Mouse (Mus musculus) CH12.LX (cell line): ENCODE measurements around the gene Gmcl1.

Source experiments
- CTCF ChIP-seq, 2 experiments: IDR thresholded peaks in 1 of 2; conservative IDR thresholded peaks in 1 of 2; 2 replicates each; pipeline ENCODE4 v1.5.1; 2011 to 2012; ENCODE audit warnings: low read depth in 2 of 2, low read length in 2 of 2, improper control_type of control experiment in 1 of 2, inconsistent platforms in 1 of 2, mild to moderate bottlenecking in 1 of 2, moderate library complexity in 1 of 2
- MAX ChIP-seq: IDR thresholded peaks from 2 replicates; pipeline ENCODE4 v1.6.1; 2011; ENCODE audit warnings: low read length, improper control_type of control experiment
- MAZ ChIP-seq: IDR thresholded peaks from 2 replicates; pipeline ENCODE4 v1.6.1; 2012; ENCODE audit warnings: low read depth, mild to moderate bottlenecking, inconsistent platforms, low read length, improper control_type of control experiment, moderate library complexity
- MXI1 ChIP-seq: IDR thresholded peaks from 2 replicates; pipeline ENCODE4 v1.6.1; 2011; ENCODE audit warnings: mild to moderate bottlenecking, low read depth, low read length, improper control_type of control experiment
- POLR2A ChIP-seq: IDR thresholded peaks from 2 replicates; pipeline ENCODE4 v1.6.1; 2011; ENCODE audit warnings: low read depth, mild to moderate bottlenecking, improper control_type of control experiment, low read length
- POLR2AphosphoS2 ChIP-seq: IDR thresholded peaks from 2 replicates; pipeline ENCODE4 v1.6.1; 2011; ENCODE audit warnings: low read depth, low read length, improper control_type of control experiment
- RCOR1 ChIP-seq: conservative IDR thresholded peaks from 2 replicates; pipeline ENCODE4 v1.6.1; 2012; ENCODE audit warnings: low read depth, mild to moderate bottlenecking, inconsistent platforms, low read length, improper control_type of control experiment
- UBTF ChIP-seq: IDR thresholded peaks from 2 replicates; pipeline ENCODE4 v1.6.1; 2012; ENCODE audit warnings: low read depth, mild to moderate bottlenecking, inconsistent platforms, low read length, improper control_type of control experiment, moderate library complexity
- USF1 ChIP-seq: IDR thresholded peaks from 2 replicates; pipeline ENCODE4 v1.6.1; 2014; ENCODE audit warnings: low read depth, mild to moderate bottlenecking, inconsistent platforms, low read length, improper control_type of control experiment

GRCm38 (mm10) chr6:86752843-86753485, 19.8 kb upstream of the Gmcl1 start:
- TF ChIP-seq USF1: no peak
- TF ChIP-seq RCOR1: no peak
- TF ChIP-seq CTCF (conservative IDR thresholded peaks at IDR 0.05 in 1 of 2, IDR thresholded peaks at IDR 0.05 in 1 of 2; ENCODE audit: low read depth in 2 of 2, low read length in 2 of 2): no peak
- TF ChIP-seq POLR2A: no peak
- no peak for TF ChIP-seq MAX
- TF ChIP-seq UBTF: no peak
- TF ChIP-seq POLR2AphosphoS2: no peak
- TF ChIP-seq MAZ: no peak
- TF ChIP-seq MXI1: no peak
